Mouse (Mus musculus): ENCODE measurements at regions not wholly inside any gene's neighbourhood (a gene's known extent, or its start where the extent isn't known, plus 50 kb on each side); places are given as distances from the start of the nearest gene placed in this dataset.

- H3K27ac ChIP-seq: no peak overlapping the region
- no peak for TF ChIP-seq CTCF (IDR thresholded peaks at IDR 0.05; ENCODE audit: low read depth)
- DNase-seq (ENCODE audit: low spot score): no peak
- ATAC-seq (replicated peaks; ENCODE audit: low FRiP score, low read depth): no peak
- no peak overlapping the region for H3K9ac ChIP-seq (ENCODE audit: low read depth, low read length)
- no peak overlapping the region for H3K4me3 ChIP-seq (replicated peaks; ENCODE audit: low read depth, low read length)
- H3K4me2 ChIP-seq (ENCODE audit: low read length): no peak overlapping the region
- 85% methylated on average over 8 of the region's 8 CpGs for WGBS
- no peaks in the 10 kb centered on the region for H3K36me3 ChIP-seq (ENCODE audit: insufficient read depth, low read length)
- no peaks in the 10 kb centered on the region for H3K27me3 ChIP-seq (ENCODE audit: insufficient read depth, low read length)
- no peaks in the 10 kb centered on the region for H3K9me3 ChIP-seq (replicated peaks; ENCODE audit: low read length)
- no peaks in the 10 kb centered on the region for H3K4me1 ChIP-seq (replicated peaks; ENCODE audit: insufficient read depth, low read length)
These were observed 75.1 kb upstream of the Sox11 start for GRCm38 (mm10) chr12:27417387-27418009.

- H3K36me3 ChIP-seq (ENCODE audit: insufficient read depth, low read length): no peaks in the 10 kb centered on the region
- no peaks in the 10 kb centered on the region for H3K9me3 ChIP-seq (replicated peaks; ENCODE audit: low read length)
- no peak overlapping the region for H3K9ac ChIP-seq (ENCODE audit: low read depth, low read length)
- WGBS: 18% methylated on average over 4 of the region's 4 CpGs
- DNase-seq (ENCODE audit: low spot score): no peak
- no peaks in the 10 kb centered on the region for H3K4me1 ChIP-seq (replicated peaks; ENCODE audit: insufficient read depth, low read length)
- no peaks in the 10 kb centered on the region for H3K27me3 ChIP-seq (ENCODE audit: insufficient read depth, low read length)
- no peak overlapping the region for H3K4me3 ChIP-seq (replicated peaks; ENCODE audit: low read depth, low read length)
- no peak for ATAC-seq (replicated peaks; ENCODE audit: low FRiP score, low read depth)
- no peak overlapping the region for H3K4me2 ChIP-seq (ENCODE audit: low read length)
- TF ChIP-seq CTCF (IDR thresholded peaks at IDR 0.05; ENCODE audit: low read depth): no peak
- no peak overlapping the region for H3K27ac ChIP-seq
These were observed 68.2 kb upstream of the Sox11 start for GRCm38 (mm10) chr12:27410555-27410954.

- no peaks in the 10 kb centered on the region for H3K4me1 ChIP-seq (replicated peaks; ENCODE audit: insufficient read depth, low read length)
- 66% methylated on average over 4 of the region's 4 CpGs for WGBS
These were observed 66.1 kb upstream of the Sox11 start for GRCm38 (mm10) chr12:27408440-27408839.

GRCm38 (mm10) chr12:27399392-27399791 lies 57.0 kb upstream of the Sox11 start:
- H3K27ac ChIP-seq: no peak overlapping the region
- DNase-seq (ENCODE audit: low spot score): no peak
- H3K9me3 ChIP-seq (replicated peaks; ENCODE audit: low read length): no peaks in the 10 kb centered on the region
- no peak overlapping the region for H3K4me3 ChIP-seq (replicated peaks; ENCODE audit: low read depth, low read length)
- H3K36me3 ChIP-seq (ENCODE audit: insufficient read depth, low read length): no peaks in the 10 kb centered on the region
- no peak for ATAC-seq (replicated peaks; ENCODE audit: low FRiP score, low read depth)
- WGBS: 61% methylated on average over 5 of the region's 5 CpGs
- TF ChIP-seq CTCF (IDR thresholded peaks at IDR 0.05; ENCODE audit: low read depth): no peak
- no peaks in the 10 kb centered on the region for H3K4me1 ChIP-seq (replicated peaks; ENCODE audit: insufficient read depth, low read length)
- no peak overlapping the region for H3K4me2 ChIP-seq (ENCODE audit: low read length)
- H3K27me3 ChIP-seq (ENCODE audit: insufficient read depth, low read length): no peaks in the 10 kb centered on the region
- no peak overlapping the region for H3K9ac ChIP-seq (ENCODE audit: low read depth, low read length)

More at GRCm38 (mm10) chr12:27408440-27408839, 66.1 kb upstream of the Sox11 start:
- H3K4me2 ChIP-seq (ENCODE audit: low read length): no peak overlapping the region
- H3K27me3 ChIP-seq (ENCODE audit: insufficient read depth, low read length): no peaks in the 10 kb centered on the region
- H3K9me3 ChIP-seq (replicated peaks; ENCODE audit: low read length): no peaks in the 10 kb centered on the region
- H3K27ac ChIP-seq: no peak overlapping the region
- TF ChIP-seq CTCF (IDR thresholded peaks at IDR 0.05; ENCODE audit: low read depth): peak; percentile 4; the same call in 1 of the 2 replicates
- H3K9ac ChIP-seq (ENCODE audit: low read depth, low read length): no peak overlapping the region
- ATAC-seq (replicated peaks; ENCODE audit: low FRiP score, low read depth) (no peak), DNase-seq (ENCODE audit: low spot score) (no peak)
- H3K36me3 ChIP-seq (ENCODE audit: insufficient read depth, low read length): no peaks in the 10 kb centered on the region
- H3K4me3 ChIP-seq (replicated peaks; ENCODE audit: low read depth, low read length): no peak overlapping the region
